Mouse (Mus musculus) CH12.LX (cell line): ENCODE data around the gene Atp8b3. TPM values are rescaled to one million over a fixed set of nuclear protein-coding genes. Genes with fewer than 3 reads are reported as not detected.

Source experiments
- DNase-seq: peaks from one replicate; pipeline ENCODE4 v3.0.0-alpha.2; 2013; ENCODE audit errors: extremely low read depth
- H3K27ac ChIP-seq: 2 replicates; pipeline ENCODE4 v1.5.1; 2012; ENCODE audit warnings: low read depth, mild to moderate bottlenecking, control low read depth, moderate library complexity; ENCODE audit not compliant: insufficient read depth
- H3K27me3 ChIP-seq: replicated peaks from 2 replicates; pipeline ENCODE3; 2012; ENCODE audit warnings: inconsistent platforms
- H3K36me3 ChIP-seq, 2 experiments: replicated peaks in 1 of 2; 2 replicates each; pipeline versions ENCODE3 to v1.6.1; 2012; ENCODE audit warnings: inconsistent platforms in 1 of 2, low read length in 1 of 2, mild to moderate bottlenecking in 1 of 2, mixed read lengths in 1 of 2, moderate library complexity in 1 of 2; ENCODE audit not compliant: control insufficient read depth in 1 of 2, insufficient read depth in 1 of 2
- H3K4me1 ChIP-seq, 2 experiments: 2 replicates each; pipeline ENCODE4 v1.6.1; 2012; ENCODE audit warnings: inconsistent platforms in 1 of 2, moderate library complexity in 1 of 2; ENCODE audit not compliant: insufficient read depth in 2 of 2, control insufficient read depth in 1 of 2
- H3K4me2 ChIP-seq: 2 replicates; pipeline ENCODE4 v1.6.1; 2012; ENCODE audit warnings: low read depth, mild to moderate bottlenecking, control low read depth; ENCODE audit not compliant: poor library complexity, insufficient read depth, severe bottlenecking
- H3K4me3 ChIP-seq, 3 experiments: fragments of 150-350 bp in 1 of 3; sonication (generic) in 1 of 3; replicated peaks in 1 of 3; 2 replicates each; pipeline versions ENCODE3 to v1.5.1; 2011 to 2012; ENCODE audit warnings: low read depth in 2 of 3, low read length in 2 of 3, mild to moderate bottlenecking in 2 of 3, moderate library complexity in 2 of 3, control low read depth in 1 of 3, improper control_type of control experiment in 1 of 3, inconsistent platforms in 1 of 3, mixed read lengths in 1 of 3; ENCODE audit not compliant: poor library complexity in 1 of 3
- H3K79me2 ChIP-seq: replicated peaks from 2 replicates; pipeline ENCODE4 v1.6.1; 2012; ENCODE audit warnings: mild to moderate bottlenecking, moderate library complexity; ENCODE audit not compliant: control insufficient read depth, poor library complexity, insufficient read depth, severe bottlenecking; ENCODE audit errors: extremely low read depth
- H3K9ac ChIP-seq: 2 replicates; pipeline ENCODE4 v1.6.1; 2012; ENCODE audit warnings: low read depth, mild to moderate bottlenecking, control low read depth, moderate library complexity; ENCODE audit not compliant: insufficient read depth
- H3K9me3 ChIP-seq: replicated peaks from 2 replicates; pipeline ENCODE3; 2012; ENCODE audit warnings: low read length, inconsistent platforms, mixed read lengths
- EP300 ChIP-seq: IDR thresholded peaks from 2 replicates; pipeline ENCODE4 v1.6.1; 2011; ENCODE audit warnings: low read length, improper control_type of control experiment
- GABPA ChIP-seq: IDR thresholded peaks from 2 replicates; pipeline ENCODE4 v1.6.1; 2012; ENCODE audit warnings: low read depth, low read length, improper control_type of control experiment, inconsistent platforms; ENCODE audit not compliant: insufficient replicate concordance
- JUND ChIP-seq: conservative IDR thresholded peaks from 2 replicates; pipeline ENCODE4 v1.6.1; 2011; ENCODE audit warnings: low read depth, low read length, improper control_type of control experiment
- KAT2A ChIP-seq: IDR thresholded peaks from 2 replicates; pipeline ENCODE4 v1.6.1; 2012; ENCODE audit warnings: low read length, improper control_type of control experiment, inconsistent platforms; ENCODE audit not compliant: insufficient replicate concordance
- MEF2A ChIP-seq: IDR thresholded peaks from 2 replicates; pipeline ENCODE4 v1.6.1; 2014; ENCODE audit warnings: low read depth, mild to moderate bottlenecking, inconsistent platforms, low read length, improper control_type of control experiment, borderline replicate concordance
- MYC ChIP-seq: IDR thresholded peaks from 2 replicates; pipeline ENCODE4 v1.6.1; 2011; ENCODE audit warnings: low read depth, mild to moderate bottlenecking, improper control_type of control experiment, low read length
- NRF1 ChIP-seq: IDR thresholded peaks from 2 replicates; pipeline ENCODE4 v1.6.1; 2014; ENCODE audit warnings: low read depth, mild to moderate bottlenecking, inconsistent platforms, low read length, improper control_type of control experiment, moderate library complexity
- POLR2A ChIP-seq: IDR thresholded peaks from 2 replicates; pipeline ENCODE4 v1.6.1; 2011; ENCODE audit warnings: low read depth, mild to moderate bottlenecking, improper control_type of control experiment, low read length
- RCOR1 ChIP-seq: conservative IDR thresholded peaks from 2 replicates; pipeline ENCODE4 v1.6.1; 2012; ENCODE audit warnings: low read depth, mild to moderate bottlenecking, inconsistent platforms, low read length, improper control_type of control experiment
- SIN3A ChIP-seq: IDR thresholded peaks from 2 replicates; pipeline ENCODE4 v1.6.1; 2012; ENCODE audit warnings: low read length, improper control_type of control experiment, inconsistent platforms
- USF1 ChIP-seq: IDR thresholded peaks from 2 replicates; pipeline ENCODE4 v1.6.1; 2014; ENCODE audit warnings: low read depth, mild to moderate bottlenecking, inconsistent platforms, low read length, improper control_type of control experiment
- ZC3H11A ChIP-seq: IDR thresholded peaks from 2 replicates; pipeline ENCODE4 v1.6.1; 2012; ENCODE audit warnings: low read depth, mild to moderate bottlenecking, inconsistent platforms, low read length, improper control_type of control experiment
- ZKSCAN1 ChIP-seq: IDR thresholded peaks from 2 replicates; pipeline ENCODE4 v1.6.1; 2012; ENCODE audit warnings: low read depth, inconsistent platforms, low read length, improper control_type of control experiment, borderline replicate concordance
- ZMIZ1 ChIP-seq: IDR thresholded peaks from 2 replicates; pipeline ENCODE4 v1.6.1; 2012; ENCODE audit warnings: low read depth, mild to moderate bottlenecking, inconsistent platforms, low read length, improper control_type of control experiment
- ZNF384 ChIP-seq: IDR thresholded peaks from 2 replicates; pipeline ENCODE4 v1.6.1; 2012; ENCODE audit warnings: low read depth, low read length, improper control_type of control experiment, inconsistent platforms
- dilution Hi-C: fragments of 300-500 bp; cut with MboI; formaldehyde crosslinking; loops from 2 replicates; pipeline ENCODE4 v1.14.3; 2020; ENCODE audit warnings: low sequenced_read_pairs; ENCODE audit not compliant: extremely low pct_unique_long_range_greater_than_20kb, extremely low pct_ligation_motif_present
- in situ Hi-C: fragments of 300-500 bp; cut with MboI; formaldehyde crosslinking; loops from 3 replicates; pipeline ENCODE4 v1.14.3; 2019; ENCODE audit warnings: low sequenced_read_pairs, low pct_ligation_motif_present, low pct_unique_long_range_greater_than_20kb, mixed read lengths
- polyA plus RNA-seq: library from polyadenylated mRNA; unstranded; fragments of >175 nt; gene quantifications from 2 replicates; pipeline ENCODE4 v1.2.1, GENCODE M21; 2012; ENCODE audit warnings: low read depth; ENCODE audit not compliant: insufficient read length
- total RNA-seq, 2 experiments: library from RNA; depleted of rRNA; stranded (reverse); fragments of 300-350 nt in 1 of 2; fragments of >200 nt in 1 of 2; gene quantifications; 2 replicates each; pipeline ENCODE4 v1.2.3; 2012 to 2014

Gene Atp8b3
- total and polyA plus RNA-seq, 3 experiments = 0.08 to 0.27 (median 0.21) TPM

DNA sequence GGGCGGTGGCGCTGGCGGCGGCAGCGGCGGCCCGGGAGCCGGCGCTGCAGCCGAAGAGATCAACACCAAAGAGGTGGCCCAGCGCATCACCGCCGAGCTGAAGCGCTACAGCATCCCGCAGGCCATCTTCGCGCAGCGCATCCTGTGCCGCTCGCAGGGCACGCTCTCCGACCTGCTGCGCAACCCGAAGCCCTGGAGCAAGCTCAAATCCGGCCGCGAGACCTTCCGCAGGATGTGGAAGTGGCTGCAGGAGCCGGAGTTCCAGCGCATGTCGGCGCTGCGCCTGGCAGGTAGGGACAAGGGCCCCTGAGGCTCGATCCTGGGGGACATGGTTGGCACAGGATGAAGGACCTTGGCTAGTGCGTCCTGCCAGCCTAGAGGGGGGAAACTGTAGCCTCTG lies 43.0 kb downstream of the Atp8b3 start:
- Histone ChIP-seq H3K79me2 (no peaks in the 10 kb centered on the region), H3K4me2 (no peak overlapping the region), H3K27me3 (peaks cover 89% of the 10 kb centered on the region), H3K9me3 (peaks cover 19% of the 10 kb centered on the region), H3K4me3 (no peak overlapping the region), H3K9ac (no peak overlapping the region), H3K36me3 (no peaks in the 10 kb centered on the region), H3K27ac (no peak overlapping the region), H3K4me1 (peaks cover 0 to 4% of the 10 kb centered on the region in 2 experiments; a peak in 1 of 4 replicates)
- dilution Hi-C loops = no loop called here
- no peak for DNase-seq
- TF ChIP-seq MYC (no peak), SIN3A (no peak), ZKSCAN1 (no peak), NRF1 (no peak), GABPA (no peak), KAT2A (no peak), EP300 (no peak), ZMIZ1 (no peak), RCOR1 (no peak), USF1 (no peak)
- in situ Hi-C loops = no loop called here

DNA sequence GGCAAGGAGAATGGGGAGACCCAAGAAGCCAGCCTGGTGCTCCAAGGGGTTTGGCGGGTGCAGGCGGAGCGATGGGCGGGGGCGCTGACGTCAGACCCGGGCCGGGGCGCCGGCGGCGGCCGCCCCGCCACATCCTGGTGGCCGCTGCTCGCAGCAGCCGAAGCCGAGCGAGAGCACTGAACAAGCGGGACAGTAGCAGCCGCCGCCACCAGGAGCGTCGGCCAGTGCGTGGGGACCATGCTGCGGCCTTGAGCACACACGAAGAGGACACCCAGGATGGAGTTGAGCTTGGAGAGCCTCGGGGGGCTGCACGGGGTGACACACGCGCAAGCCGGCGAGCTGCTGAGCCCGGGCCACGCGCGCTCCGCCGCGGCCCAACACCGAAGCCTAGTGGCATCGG lies 44.2 kb downstream of the Atp8b3 start, which contains the start of gene Onecut3:
TSS of gene Onecut3 (plus strand) at position 104 of the 400 bp plus-strand sequence.
- peaks cover 0 to 4% of the 10 kb centered on the region in 2 experiments; a peak in 1 of 4 replicates for H3K4me1 ChIP-seq
- in situ Hi-C loops (no loop called here), dilution Hi-C loops (no loop called here)
- H3K9me3 ChIP-seq = peaks cover 19% of the 10 kb centered on the region
- no peak within 1 kb of the TSS for H3K9ac ChIP-seq
- H3K4me2 ChIP-seq = no peak within 1 kb of the TSS
- no peak for DNase-seq
- TF ChIP-seq NRF1 (no peak), ZC3H11A (no peak), JUND (no peak), MYC (no peak), ZNF384 (no peak), MEF2A (no peak), POLR2A (no peak)
- no peak within 1 kb of the TSS for H3K4me3 ChIP-seq
- no peaks in the 10 kb centered on the region for H3K36me3 ChIP-seq
- H3K27me3 ChIP-seq = peaks cover 89% of the 10 kb centered on the region
- no peak within 1 kb of the TSS for H3K27ac ChIP-seq
- H3K79me2 ChIP-seq = no peaks in the 10 kb centered on the region
